Mouse (Mus musculus) G1E (cell line): ENCODE measurements around the gene Gse1.

Experiments used
- CTCF ChIP-seq: IDR thresholded peaks from 2 replicates; pipeline ENCODE4 v1.5.1; 2012; ENCODE audit warnings: low read depth, low read length, inconsistent platforms, mixed read lengths
- GATA1 ChIP-seq: IDR thresholded peaks from 2 replicates; pipeline ENCODE4 v1.6.1; 2012; ENCODE audit warnings: borderline replicate concordance, low read length, inconsistent platforms, mixed read lengths
- GATA2 ChIP-seq: IDR thresholded peaks from 2 replicates; pipeline ENCODE4 v1.6.1; 2012; ENCODE audit warnings: low read depth, low read length, inconsistent platforms, borderline replicate concordance
- POLR2AphosphoS5 ChIP-seq: IDR thresholded peaks from 2 replicates; pipeline ENCODE4 v1.6.1; 2012; ENCODE audit warnings: low read depth, low read length, inconsistent platforms; ENCODE audit not compliant: insufficient replicate concordance
- TAL1 ChIP-seq: conservative IDR thresholded peaks from 2 replicates; pipeline ENCODE4 v1.6.1; 2012; ENCODE audit warnings: low read depth, low read length, inconsistent platforms, mixed read lengths

DNA sequence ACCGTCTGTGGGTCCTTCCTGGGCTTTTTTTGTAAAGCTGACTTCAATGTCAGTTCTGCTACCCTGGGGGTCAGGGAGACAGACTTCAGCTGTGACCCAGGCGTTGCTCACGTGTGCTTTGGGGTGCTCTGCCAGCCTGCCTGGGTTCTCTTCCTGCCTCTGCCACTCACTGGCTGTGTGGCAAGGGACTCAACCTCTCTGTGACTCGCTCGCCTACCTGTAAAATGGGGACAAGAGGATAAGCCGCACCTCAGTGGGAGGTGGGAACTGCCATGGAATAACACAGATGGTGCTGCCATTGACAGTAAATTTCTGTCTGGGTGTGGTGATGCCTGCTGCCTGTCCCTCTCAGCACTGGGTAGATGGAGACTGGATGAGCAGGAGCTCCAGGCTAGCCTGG, 287.4 kb downstream of the Gse1 start:
- no peak for TF ChIP-seq CTCF
- TF ChIP-seq GATA1, result no peak
- TF ChIP-seq TAL1, result no peak
- TF ChIP-seq GATA2, result no peak
- no peak for TF ChIP-seq POLR2AphosphoS5
